Mouse (Mus musculus) adrenal gland, postnatal 36 days (tissue): Measurements from ENCODE around the gene Sptan1. TPM values are rescaled to one million over a fixed set of nuclear protein-coding genes. Genes with fewer than 3 reads are reported as not detected.

Source experiments
- DNase-seq, 2 experiments: peaks; one replicate each; pipeline ENCODE4 v3.0.0; 2021; ENCODE audit warnings: mixed read lengths in 1 of 2
- long read RNA-seq, 2 experiments: library from polyadenylated mRNA; stranded (forward); transcript quantifications; one replicate each; pipeline ENCODE4 v2.0.0; 2021; ENCODE audit warnings: borderline sequencing depth in 2 of 2
- total RNA-seq, 2 experiments: library from RNA; stranded (reverse); gene quantifications; 2 replicates each; pipeline ENCODE4 v1.2.3; 2021

The Sptan1 gene
- total RNA-seq: 100 to 1,000 TPM; 197 to 273 TPM
- long read RNA-seq, experiment 1, partial matches to known transcripts: 19 of 24 reads
- long read RNA-seq, experiment 1, other reads (novel, unspliced or antisense): 5 of 24 reads
- long read RNA-seq, experiment 2, partial matches to known transcripts: 3 of 8 reads
- long read RNA-seq, experiment 2, other reads (novel, unspliced or antisense): 4 of 8 reads

DNA sequence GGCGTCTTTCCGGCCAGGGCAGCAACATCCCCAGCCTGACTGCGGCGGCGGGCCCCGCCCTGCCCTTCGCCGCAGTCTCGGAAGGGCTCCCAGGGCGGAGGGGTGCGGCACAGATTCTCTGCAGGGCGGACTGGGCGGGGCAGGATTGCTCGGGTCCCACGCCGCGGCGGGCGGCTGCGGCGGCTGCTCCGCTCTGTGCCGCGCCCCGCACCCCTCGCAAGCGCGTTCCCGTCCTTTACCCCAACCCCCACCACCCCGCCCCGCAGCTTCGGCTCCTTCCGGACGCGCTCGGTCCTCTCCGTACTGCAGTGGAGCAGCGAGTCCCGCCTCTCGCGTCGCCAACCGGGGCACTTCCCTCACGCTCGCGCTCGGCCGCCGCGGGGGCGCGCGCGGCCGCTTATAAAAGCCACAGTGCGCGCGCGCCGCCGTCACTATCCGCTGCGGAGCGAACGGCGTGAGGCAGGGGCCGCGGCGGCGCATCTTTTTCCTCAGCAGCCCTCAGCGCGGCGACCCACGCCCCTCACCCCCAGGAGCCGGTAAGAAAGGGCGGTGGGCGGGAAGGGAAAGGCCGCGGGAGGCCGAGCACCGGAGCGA lies at the start of gene Sptan1:
Gene Sptan1, plus strand, starts transcription at position 311 of the 594 bp plus-strand sequence.
- DNase-seq: peak; percentile 97 to 98

DNA sequence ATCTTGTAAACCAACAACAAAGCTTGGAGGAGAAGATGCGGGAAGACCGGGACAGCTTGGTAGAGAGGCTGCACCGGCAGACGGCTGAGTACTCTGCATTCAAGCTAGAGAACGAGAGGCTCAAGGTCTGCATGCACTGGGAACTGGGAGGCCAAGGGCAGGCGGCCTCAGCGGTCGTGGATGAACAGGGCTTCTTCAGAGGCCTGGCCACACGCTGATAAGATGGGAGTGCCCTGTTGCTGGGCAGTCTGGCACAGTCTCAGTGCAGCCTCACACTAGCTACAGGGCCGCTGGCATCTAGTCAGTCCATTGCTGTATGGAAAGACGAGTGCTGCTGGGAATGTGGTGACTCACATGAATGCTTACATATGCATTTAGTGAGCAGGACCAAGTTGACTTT lies 47.7 kb upstream of the Sptan1 start:
- DNase-seq: peak; percentile 72 to 81

DNA sequence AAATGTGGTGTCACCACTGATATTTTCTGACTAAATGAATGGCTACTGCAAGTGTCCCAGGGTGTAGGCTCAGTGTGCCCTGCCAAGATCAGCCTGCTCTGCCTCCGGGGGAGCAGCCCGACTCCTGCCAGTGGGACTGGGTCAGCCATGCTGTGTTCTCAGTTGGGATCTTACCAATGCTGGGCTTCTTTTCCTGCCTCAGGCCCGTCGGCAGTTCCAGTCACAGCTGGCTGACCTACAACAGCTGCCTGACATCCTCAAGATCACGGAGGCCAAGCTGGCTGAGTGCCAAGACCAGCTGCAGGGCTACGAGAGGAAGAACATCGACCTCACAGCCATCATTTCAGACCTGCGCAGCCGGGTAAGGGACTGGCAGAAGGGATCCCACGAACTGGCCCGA lies 43.3 kb upstream of the Sptan1 start:
- DNase-seq: peak; percentile 59 to 69

DNA sequence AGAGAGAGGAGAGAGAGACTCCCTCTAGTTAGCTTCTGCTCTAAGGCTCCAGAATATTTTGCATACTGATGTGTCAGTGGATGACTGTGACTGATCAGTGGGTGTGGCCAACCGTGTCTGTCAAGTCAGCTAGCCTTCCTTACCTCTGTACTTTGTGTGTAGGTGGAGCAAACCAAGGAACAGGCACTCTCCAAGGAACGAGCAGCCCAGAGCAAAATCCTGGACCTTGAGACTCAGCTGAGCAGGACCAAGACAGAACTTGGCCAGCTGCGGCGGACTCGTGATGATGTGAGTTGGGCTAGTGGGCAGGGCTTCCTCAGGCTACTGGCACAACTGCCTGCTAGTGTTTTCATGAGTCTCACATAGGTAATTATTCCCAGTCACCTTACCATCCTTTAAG lies 38.8 kb upstream of the Sptan1 start:
- no peak for DNase-seq

DNA sequence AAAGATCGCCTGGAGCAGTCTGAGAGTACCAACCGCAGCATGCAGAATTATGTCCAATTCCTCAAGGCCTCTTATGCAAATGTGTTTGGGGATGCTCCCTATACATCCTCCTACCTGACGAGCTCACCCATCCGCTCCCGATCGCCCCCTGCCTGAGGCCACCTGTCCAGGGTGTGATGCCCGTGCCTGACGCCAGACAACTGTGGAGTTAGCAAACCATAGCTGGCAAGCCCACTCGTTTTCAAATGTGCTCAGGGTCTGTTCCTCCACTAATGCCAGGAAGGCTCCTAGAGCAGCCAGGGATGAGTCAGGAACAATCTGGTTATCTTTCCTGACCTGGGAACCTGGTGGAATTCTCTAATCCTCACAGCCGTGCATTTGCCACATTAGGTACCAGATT lies 34.9 kb upstream of the Sptan1 start:
- DNase-seq: no peak

DNA sequence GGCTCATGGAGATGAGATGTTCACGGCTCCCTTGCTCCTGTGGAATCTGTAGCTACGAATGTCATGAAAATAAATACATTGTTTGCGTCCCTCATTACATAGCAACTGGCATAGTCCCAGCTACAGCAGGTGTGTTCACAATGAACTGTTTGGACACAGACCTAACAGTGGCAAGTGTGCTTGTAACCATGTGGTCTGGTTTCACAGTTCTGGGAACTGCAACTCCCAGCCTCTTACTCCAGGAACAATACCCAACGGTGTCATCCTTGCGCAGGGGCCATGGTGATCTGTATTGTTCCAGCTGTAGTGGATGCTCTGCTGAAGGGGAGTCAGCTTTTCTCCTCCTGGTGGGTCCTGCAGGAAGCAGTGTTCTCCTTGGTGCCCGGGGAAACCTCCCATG lies 34.2 kb upstream of the Sptan1 start:
- no peak for DNase-seq

DNA sequence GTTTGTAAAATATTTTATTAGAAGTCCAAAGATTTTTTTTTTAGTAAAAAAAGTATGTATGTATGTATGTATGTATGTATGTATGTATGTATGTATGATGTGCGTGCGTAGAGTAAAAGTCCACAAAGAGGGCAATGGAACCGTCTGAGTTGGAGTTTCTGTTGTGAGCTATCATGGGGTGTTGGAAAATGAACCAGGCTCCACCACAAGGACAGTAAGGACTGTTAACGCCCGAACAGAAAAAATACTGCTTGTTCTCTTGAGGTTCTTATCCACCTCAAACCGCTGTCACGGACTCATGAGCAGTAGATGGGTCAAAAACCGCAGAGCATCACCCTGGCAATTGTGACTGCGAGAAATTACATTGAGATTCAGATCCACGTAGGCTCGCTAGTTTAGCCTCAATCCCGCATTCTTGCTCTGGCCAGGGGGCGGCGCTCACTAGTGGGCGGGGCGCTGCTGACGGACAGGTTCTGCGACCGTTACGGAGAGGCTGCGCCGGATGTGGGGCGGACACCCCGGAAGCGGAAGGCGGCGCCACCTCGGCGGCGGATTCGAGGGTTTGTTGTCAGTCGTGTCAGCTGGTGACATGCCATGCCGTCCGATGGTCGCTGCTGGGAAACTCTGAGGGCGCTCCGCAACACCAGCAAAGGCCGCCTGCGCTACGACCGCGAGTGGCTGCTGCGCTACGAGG lies 30.3 kb upstream of the Sptan1 start, which contains the start of gene Gle1:
Gene Gle1, plus strand, starts transcription at position 521 of the 694 bp plus-strand sequence.
- peak; percentile 98 to 99 for DNase-seq

DNA sequence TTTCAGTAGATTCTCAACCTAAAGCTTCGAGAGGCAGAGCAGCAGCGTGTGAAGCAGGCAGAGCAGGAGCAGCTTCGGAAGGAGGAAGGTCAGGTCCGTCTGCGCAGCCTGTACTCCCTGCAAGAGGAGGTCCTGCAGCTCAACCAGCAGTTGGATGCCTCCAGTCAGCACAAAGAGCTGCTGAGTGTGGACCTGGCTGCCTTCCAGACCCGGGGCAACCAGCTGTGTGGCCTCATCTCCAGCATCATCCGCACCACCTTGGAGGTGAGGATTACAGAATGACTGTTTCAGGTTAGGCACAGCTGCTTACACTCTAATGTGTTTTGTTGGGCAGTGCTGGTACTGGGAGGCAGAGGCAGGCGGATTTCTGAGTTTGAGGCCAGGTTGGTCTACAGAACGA lies 25.3 kb upstream of the Sptan1 start:
- DNase-seq: no peak

DNA sequence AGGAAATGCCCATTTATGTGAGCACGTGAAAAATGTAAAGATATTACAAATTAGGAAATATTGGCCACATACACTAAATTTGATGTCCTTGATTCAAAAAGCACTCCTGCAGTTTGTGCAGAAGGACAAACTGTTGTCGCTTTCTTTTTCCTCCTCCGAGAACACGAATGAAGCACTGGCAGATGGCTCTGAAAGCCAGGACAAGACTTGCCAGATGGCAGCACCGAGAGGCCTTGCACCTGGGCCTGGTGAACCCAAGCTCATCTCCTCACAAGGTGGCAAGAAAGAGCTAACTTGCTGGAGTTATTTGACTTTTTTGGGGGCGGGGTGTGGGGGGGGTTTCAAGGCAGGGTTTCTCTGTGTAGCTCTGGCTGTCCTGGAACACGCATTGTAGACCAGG lies 24.5 kb upstream of the Sptan1 start:
- no peak for DNase-seq

DNA sequence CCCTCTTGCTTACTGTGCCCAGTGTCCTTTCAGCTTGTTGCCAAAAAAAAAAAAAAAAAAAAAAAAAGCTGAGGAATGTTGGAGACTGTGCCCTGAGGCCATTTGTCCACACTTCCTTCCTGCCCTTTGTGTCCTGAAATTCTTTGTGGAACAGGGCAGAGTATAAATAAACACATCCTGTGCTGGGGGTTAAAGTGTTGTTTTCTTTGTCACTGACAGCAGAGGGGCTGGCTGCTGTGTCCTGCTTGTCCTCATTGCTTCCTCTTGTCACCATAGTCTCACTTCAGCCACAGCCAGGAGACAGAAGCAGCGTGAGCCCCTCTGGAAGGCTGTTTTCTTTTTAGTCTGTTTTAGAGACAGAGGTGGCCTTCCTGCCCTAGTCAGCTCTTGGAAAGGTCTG lies 20.6 kb upstream of the Sptan1 start:
- peak; percentile 15 to 30 for DNase-seq

DNA sequence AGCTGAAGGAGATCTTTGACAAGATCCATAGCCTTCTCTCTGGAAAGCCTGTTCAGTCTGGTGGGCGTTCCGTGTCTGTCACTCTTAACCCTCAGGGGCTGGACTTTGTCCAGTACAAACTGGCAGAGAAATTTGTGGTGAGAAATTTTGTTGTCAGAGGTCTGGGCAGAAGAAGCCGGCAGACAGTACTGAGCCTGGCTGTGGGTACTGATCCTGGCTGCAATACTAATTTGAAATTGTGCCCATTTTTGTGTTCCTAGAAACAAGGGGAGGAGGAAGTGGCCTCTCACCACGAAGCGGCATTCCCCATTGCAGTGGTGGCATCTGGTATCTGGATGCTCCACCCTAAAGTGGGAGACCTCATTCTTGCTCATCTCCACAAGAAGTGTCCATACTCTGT lies 16.5 kb upstream of the Sptan1 start:
- DNase-seq: no peak

DNA sequence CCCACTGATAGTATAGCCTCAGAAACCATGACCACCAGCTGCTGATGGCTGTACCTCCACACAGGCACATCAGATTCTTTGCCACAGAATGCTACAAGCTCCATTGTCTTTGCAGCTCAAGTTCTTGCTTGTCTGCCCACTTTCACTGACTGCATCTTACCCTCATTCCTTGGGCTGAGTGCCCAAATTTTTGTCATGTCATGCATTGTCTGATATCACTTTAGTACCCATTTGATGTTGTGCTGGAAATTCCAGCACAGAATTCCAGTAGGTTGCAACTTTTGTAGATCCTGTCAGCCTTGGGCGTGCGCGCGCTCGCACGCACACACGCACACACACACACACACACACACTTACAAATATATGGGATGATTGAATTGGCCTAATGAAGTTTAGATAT lies 4.1 kb upstream of the Sptan1 start:
- DNase-seq: no peak

DNA sequence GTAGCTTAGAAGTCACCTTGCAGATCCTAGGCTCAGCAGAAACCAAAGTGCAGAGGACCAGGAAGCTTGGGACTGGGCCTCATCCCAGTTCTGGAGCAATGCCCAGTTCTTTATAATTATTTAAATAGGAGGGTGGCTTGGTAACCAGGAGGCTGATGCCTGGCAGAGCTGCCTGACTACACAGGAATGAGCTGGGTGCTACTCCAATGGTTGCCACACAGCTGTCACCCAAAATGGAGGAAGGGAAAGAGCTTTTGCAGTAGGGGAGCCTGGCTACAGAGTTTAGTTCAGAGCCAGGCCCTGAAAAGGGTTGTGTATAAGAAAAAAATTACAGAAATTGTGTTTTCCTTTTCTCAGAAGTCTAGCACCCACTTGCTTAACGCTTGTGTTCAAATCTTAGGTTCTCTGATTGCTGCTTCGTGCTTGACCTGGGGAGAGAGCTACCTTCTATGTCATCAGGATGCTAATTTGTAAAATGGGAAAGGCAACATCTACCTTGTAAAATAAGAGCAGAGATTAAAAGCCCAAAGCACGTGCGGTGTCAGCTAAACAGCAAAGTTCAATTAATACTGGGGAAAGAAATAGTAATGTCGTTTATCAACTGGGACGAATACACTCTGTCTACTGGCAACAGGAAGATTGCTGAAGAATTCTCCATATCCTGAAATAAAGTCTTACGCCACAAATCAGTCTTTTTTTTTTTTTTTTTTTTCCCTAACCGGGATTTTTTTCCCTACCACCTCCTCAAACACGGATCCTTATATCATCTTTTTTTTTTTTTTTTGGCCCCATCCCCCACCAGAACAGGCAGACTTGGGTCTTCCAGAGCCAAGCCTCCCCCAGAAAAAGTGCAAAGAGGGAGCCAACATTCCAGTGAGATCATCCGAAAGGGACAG lies 758 bp upstream of the Sptan1 start:
- DNase-seq: peak in 1 of 2 experiments; percentile 30

DNA sequence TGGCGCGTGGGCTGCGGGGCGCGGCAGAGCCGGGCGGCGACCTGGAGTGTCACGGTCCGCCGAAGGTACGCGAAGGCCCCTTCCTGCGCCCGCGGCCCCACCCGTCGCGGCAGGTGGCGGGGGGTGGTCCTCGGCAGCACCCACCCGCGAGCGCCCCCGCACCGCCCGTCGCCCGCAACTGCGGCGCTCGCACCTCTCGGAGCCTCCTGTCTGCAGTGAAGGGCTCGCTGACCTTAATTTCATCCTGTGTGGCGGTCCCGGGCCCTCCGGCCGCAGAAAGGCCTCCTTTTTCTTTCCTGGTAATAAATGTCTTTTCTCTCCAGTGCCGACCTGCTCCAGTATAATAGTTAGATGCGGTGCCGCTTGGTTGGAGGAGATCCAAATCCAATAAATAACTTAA lies 546 bp downstream of the Sptan1 start:
- peak; percentile 44 to 66 for DNase-seq

DNA sequence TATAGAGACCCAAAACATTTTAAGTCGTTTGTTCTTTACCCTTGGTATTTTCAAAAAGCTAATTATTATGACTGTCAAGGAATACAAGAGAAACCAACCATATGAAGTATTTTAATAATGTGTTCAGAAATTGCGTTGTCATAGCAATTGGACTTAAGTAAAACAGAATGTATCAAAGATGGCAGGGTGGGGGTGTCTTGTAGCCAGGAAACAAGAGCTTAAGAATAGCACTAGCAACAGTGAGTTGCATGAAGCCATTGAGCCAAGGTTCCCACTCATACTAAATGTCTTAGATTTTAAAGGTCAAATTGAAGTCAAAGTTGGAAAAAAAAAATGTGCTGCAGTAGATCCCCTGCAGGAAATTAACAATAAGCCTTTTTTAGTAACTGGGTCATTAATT lies 1.5 kb downstream of the Sptan1 start:
- DNase-seq: no peak

DNA sequence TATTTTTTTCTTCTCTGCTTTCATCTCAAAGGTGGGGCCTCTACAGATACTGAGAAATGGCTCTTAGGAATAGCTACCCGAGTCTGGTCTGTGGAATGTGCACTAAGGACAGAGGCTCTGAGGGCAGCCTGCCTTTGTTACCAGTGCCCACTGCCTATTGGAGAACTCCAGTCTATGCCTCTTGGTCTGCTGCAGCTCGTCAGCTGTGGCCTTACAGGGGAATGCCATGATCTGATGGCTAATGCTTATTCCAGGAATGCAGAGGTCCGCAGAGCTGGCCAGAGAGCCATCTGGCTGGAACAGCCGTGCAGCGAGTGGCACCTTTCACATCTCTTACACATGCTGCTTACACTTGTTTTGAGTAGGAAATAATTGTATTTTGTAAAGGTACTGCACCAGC lies 2.4 kb downstream of the Sptan1 start:
- DNase-seq: no peak

DNA sequence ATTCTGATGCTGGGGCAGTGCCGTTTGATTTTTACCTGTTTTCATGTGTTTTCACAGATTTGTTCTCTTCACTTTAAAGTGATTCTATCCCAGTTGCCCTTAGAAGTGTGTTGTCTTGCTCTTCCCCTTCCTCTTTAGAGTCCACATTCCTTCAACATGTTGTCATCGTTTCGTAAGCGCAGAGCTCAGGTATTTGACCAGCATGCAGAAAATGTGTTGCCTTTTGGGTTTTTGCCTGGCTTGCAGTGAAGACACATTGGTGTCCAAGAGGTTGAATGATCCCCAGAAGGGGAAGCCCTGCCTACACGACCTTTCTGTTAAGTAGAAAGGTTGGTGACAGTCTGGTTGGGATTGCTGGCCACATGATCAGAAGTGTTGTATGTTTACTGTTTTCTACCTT lies 3.3 kb downstream of the Sptan1 start:
- no peak for DNase-seq

DNA sequence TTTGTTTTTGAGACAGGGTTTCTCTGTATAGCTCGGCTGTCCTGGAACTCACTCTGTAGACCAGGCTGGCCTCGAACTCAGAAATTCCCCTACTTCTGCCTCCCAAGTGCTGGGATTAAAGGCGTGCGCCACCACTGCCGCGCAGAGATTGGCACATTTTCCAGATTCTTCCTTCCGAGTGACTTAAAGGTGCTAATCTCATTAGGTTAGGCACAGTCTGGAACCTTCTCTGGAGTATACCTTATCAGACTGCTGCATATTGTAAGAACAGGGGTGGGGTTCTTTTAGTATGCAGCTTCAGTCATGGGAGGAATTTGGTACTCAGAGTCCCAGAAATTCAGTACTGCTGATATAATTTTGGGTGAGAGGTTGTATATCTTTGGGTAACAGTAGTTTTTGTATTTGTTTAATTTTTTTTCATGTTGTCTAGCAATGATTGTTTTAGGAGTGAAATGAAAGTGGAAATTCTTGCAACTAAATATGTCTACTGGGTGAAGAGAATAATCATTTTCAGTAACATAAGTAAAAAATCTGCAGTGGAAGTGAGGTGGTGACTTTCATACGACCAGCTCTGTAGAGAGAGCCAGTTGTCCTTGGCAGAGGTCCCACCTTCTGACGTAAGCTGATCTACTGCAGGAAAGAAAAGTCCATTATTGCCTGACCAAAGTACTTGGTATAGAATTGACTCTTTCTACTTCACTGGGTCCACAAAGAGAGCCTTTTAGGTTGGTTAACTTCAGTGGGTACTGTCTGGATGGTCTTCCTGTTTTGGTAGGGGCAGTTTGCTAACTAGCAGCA lies 6.7 kb downstream of the Sptan1 start:
- DNase-seq: peak; percentile 91 to 92

DNA sequence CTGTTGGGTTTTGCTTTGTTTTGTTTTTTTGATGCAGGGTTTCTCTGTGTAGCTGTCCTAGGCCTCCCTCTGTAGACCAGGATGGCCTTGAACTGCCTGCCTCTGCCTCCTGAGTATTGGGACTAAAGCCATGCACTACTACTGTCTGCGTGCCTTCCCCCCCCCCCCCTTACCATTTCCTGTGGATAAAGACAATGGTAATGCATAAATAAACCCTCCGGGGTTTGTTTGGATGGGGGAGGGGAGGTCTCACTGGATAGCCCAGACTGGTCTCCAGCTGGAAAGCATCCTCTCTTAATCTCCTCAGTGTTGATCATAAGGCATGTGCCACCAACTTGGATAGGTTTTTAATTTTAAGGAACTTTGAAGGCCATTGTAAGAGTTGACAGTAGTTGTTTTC lies 8.2 kb downstream of the Sptan1 start:
- DNase-seq: peak; percentile 10 to 37

DNA sequence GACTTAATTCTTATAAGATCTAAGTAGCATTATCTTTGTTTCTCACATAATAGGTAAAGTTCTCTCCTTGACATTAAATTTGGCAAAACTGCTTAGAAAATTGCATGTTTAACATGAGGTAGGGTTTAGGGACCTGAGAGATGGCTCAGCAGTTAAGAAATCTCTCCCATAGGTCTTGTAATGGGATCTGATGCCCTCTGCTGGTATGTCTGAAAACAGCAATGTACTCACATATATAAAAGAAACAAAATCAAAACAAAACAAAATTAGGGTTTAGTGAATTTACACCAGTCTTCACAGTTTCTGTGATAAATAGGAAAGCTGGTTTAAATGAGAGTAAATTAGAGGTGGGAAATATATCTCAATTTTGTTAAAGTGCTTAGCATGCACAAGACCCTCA lies 11.9 kb downstream of the Sptan1 start:
- DNase-seq: peak in 1 of 2 experiments; percentile 62

DNA sequence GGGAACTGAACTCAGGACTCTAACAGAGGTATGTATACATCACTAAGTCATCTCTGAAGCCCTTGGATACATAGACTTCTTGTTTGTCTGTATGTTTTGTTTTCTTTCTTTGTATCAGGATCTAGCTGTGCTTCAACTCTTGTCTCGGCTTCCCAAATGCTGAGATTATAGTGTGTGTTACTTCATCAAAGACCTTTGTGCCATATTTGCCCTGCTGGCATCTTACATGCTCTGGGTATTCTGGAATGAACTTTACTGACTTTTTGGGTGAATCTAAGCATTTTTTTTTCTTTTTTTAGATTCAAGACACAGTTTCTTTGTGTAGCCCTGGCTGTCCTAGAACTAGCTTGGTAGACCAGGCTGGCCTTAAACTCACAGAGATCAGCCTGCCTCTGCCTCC lies 15.3 kb downstream of the Sptan1 start:
- DNase-seq: no peak

DNA sequence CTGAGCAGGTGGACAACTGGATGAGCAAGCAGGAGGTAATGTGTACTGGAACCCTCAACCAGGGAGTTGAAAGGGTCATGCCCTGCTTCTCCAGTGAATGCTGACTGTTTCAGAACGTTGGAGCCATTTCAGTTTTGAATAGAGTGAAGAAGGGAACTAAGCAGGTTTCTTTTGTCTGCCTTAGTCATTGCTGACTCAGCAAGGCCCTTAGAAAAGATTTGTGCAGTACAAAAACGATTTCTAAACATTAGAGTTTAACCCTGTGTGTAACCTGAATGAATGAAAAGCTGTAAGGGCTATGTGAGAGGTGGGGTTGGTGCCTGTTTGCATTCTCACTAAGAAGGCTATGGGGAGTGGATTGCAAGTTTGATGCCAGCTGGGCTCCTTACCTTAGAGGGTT lies 26.6 kb downstream of the Sptan1 start:
- no peak for DNase-seq
